Mouse (Mus musculus): ENCODE measurements around the gene Trim13.

- peak; percentile 87 for TF ChIP-seq POLR2A (IDR thresholded peaks at IDR 0.05; ENCODE audit: extremely low read depth, insufficient read depth, low read length)
- TF ChIP-seq CTCF (IDR thresholded peaks at IDR 0.05; ENCODE audit: extremely low read depth, insufficient read depth, low read length), result no peak
Observed at GRCm38 (mm10) chr14:61648685-61649504, 50.8 kb downstream of the Trim13 start.

Measured in cortical plate, adult 2 months (tissue).